Mouse (Mus musculus): Measurements from ENCODE around the gene Coro6. TPM values are rescaled to one million over a fixed set of nuclear protein-coding genes. Genes with fewer than 3 reads are reported as not detected.
A peak's percentile ranks its signal among the peaks of the same experiment; 100 is the strongest.

Coro6 gene
- polyA plus RNA-seq, 1 experiment from 2014 or later, result 35.3 TPM

- Histone ChIP-seq H3K27me3 (ENCODE audit: control insufficient read depth, insufficient read depth, low read length) (no peaks in the 10 kb centered on the region), H3K36me3 (ENCODE audit: control insufficient read depth, insufficient read depth, low read length) (peaks cover 40% of the 10 kb centered on the region), H3K4me1 (ENCODE audit: control insufficient read depth, insufficient read depth, low read length) (peaks cover 13% of the 10 kb centered on the region), H3K9me3 (replicated peaks; ENCODE audit: control insufficient read depth, low read length) (no peaks in the 10 kb centered on the region), H3K27ac (ENCODE audit: low read depth, low read length) (no peak overlapping the region), H3K9ac (ENCODE audit: low read depth, low read length) (no peak overlapping the region), H3K4me2 (no peak overlapping the region), H3K4me3 (ENCODE audit: low read depth, low read length) (no peak overlapping the region)
- 82% methylated on average over 6 of the region's 6 CpGs for WGBS (ENCODE audit: insufficient replicate concordance)
- ATAC-seq (replicated peaks; ENCODE audit: insufficient number of reproducible peaks, low FRiP score, low TSS enrichment), result no peak
Observed at GRCm38 (mm10) chr11:77506941-77507340, 44.7 kb downstream of the Coro6 start.

DNA sequence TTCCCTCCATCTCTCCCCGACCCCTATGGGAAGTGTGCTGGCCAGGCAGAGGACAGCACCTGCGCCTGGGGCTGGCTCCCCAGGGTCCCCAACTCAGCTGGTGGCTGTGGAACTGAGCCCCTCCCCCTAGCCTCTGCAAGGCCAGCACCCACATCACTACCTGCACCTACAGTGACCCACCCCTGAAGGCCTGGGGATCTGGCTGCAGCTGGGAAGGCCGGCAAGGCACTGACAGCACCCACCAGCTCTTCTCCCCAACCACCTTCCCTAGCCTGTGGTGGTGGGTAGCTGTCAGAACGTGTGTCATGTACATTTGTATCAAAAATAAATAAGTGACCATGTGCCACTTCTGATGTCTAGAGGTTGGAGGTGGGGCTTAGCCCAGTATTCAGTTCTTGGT is 45.2 kb downstream of the Coro6 start:
- H3K4me2 ChIP-seq, result peak overlapping the region; percentile 80
- H3K9me3 ChIP-seq (replicated peaks; ENCODE audit: control insufficient read depth, low read length), result no peaks in the 10 kb centered on the region
- peak overlapping the region; percentile 49; the same call in 1 of the 2 replicates for H3K9ac ChIP-seq (ENCODE audit: low read depth, low read length)
- no peaks in the 10 kb centered on the region for H3K27me3 ChIP-seq (ENCODE audit: control insufficient read depth, insufficient read depth, low read length)
- 76% methylated on average over 4 of the region's 4 CpGs for WGBS (ENCODE audit: insufficient replicate concordance)
- ATAC-seq (replicated peaks; ENCODE audit: insufficient number of reproducible peaks, low FRiP score, low TSS enrichment), result no peak
- peaks cover 16% of the 10 kb centered on the region for H3K4me1 ChIP-seq (ENCODE audit: control insufficient read depth, insufficient read depth, low read length)
- no peak overlapping the region for H3K4me3 ChIP-seq (ENCODE audit: low read depth, low read length)
- H3K36me3 ChIP-seq (ENCODE audit: control insufficient read depth, insufficient read depth, low read length), result peaks cover 37% of the 10 kb centered on the region
- H3K27ac ChIP-seq (ENCODE audit: low read depth, low read length), result no peak overlapping the region

DNA sequence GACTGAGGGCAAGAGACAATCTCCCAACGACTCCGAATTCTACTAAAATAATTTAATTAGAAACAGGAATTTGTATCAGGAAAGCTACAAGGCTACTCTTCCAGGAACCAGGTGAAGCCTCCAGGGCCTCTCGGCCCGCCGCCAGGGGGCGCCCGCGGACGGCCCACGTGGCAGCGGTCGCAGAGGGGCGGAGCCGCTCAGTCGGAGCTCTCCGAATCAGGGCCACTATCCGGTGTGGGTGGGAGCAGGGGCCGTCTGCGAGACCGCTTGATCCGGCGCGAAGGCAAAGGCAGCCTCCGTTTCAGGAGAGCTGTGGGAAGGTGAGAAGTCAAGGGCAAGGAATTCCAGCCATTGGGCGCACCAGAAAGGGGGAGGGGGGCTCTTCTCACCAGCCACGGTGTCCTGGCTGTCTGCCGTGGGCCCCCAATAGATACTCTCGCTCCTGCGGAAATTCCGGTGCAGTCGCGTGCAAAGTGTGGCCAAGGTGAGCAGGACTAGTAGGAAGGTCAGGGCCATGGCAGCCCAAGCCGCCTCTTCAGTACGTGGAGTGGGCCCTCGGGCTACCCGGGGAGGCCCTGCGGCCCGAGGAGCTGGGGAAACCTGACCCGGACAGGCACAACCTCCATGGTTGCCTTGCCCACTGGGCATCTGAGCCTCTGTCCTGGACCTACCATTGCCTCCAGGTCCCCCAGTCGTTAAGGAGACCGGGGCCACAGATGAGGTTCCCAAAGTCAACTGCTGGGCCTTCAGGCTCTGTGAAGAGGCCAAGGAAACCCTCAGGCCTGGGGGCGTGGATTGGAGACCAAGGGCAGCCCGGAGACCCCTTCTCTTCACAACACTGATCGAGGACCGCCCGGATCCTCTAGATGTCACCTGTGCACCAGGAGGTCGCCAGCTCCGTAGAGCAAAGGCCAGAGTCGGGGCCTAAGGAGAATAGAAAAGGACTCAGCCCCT is 46.1 kb downstream of the Coro6 start:
- 16% methylated on average over 49 of the region's 49 CpGs for WGBS (ENCODE audit: insufficient replicate concordance)
- H3K4me3 ChIP-seq (ENCODE audit: low read depth, low read length), result peak overlapping the region; percentile 28
- peaks cover 28% of the 10 kb centered on the region for H3K36me3 ChIP-seq (ENCODE audit: control insufficient read depth, insufficient read depth, low read length)
- H3K27ac ChIP-seq (ENCODE audit: low read depth, low read length), result peak overlapping the region; percentile 46; the same call in 1 of the 2 replicates
- H3K9me3 ChIP-seq (replicated peaks; ENCODE audit: control insufficient read depth, low read length), result no peaks in the 10 kb centered on the region
- ATAC-seq (replicated peaks; ENCODE audit: insufficient number of reproducible peaks, low FRiP score, low TSS enrichment), result peak; percentile 47
- H3K4me1 ChIP-seq (ENCODE audit: control insufficient read depth, insufficient read depth, low read length), result peaks cover 17% of the 10 kb centered on the region
- peak overlapping the region; percentile 74 for H3K9ac ChIP-seq (ENCODE audit: low read depth, low read length)
- peak overlapping the region; percentile 80 for H3K4me2 ChIP-seq
- H3K27me3 ChIP-seq (ENCODE audit: control insufficient read depth, insufficient read depth, low read length), result no peaks in the 10 kb centered on the region

- Histone ChIP-seq H3K4me3 (ENCODE audit: low read depth, low read length) (no peak overlapping the region), H3K9me3 (replicated peaks; ENCODE audit: control insufficient read depth, low read length) (no peaks in the 10 kb centered on the region), H3K4me2 (no peak overlapping the region), H3K36me3 (ENCODE audit: control insufficient read depth, insufficient read depth, low read length) (peaks cover 14% of the 10 kb centered on the region), H3K4me1 (ENCODE audit: control insufficient read depth, insufficient read depth, low read length) (peaks cover 42% of the 10 kb centered on the region), H3K9ac (ENCODE audit: low read depth, low read length) (no peak overlapping the region), H3K27me3 (ENCODE audit: control insufficient read depth, insufficient read depth, low read length) (peaks cover 10% of the 10 kb centered on the region), H3K27ac (ENCODE audit: low read depth, low read length) (no peak overlapping the region)
- ATAC-seq (replicated peaks; ENCODE audit: insufficient number of reproducible peaks, low FRiP score, low TSS enrichment), result no peak
- WGBS (ENCODE audit: insufficient replicate concordance), result 83% methylated on average over 5 of the region's 5 CpGs
Observed at GRCm38 (mm10) chr11:77511336-77511735, 49.1 kb downstream of the Coro6 start.

DNA sequence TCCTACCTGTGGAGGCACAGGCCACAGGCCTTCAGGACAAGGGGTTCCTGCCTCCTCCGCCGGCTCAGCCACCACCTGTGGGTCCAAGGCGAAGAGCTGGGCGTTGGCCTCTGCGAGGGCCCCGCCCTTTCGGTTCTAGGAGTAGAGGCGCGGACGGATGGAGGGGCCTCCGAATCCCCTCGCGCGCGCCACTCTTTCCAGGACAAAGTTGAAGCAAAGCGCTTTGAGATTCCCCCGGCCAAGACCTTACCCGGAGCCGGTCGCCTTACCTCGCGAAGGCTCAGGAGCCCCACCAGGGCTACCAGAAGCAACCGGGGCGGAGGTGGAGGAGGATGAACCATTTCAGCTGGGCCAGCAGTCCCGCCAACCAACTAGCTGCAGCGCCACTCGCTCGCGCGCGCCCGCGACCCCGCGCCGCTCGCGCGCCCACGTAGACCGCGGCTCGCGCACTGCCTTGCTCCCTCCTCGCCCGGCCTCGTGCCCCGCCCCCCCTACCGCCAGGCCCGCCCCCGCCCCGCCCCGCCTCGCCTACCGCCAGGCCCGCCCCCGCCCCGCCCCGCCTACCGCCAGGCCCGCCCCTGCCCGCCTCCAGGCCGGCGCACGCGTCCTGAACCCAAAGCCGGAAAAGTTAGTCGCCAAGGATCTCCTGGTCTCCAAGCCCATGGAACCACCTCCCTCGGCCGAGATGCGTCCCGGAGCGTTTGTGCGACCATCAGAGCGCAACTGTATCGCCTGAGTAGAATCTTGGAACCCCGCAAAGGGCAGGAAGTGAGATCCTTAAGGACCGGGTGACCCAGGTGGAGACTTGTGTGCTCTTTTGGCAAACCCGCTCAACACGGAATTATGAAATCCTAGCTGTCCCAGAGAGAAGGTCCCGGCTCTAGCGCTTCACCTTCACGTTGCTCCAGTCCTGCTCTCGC is 50.9 kb downstream of the Coro6 start:
- peaks cover 21% of the 10 kb centered on the region for H3K27me3 ChIP-seq (ENCODE audit: control insufficient read depth, insufficient read depth, low read length)

DNA sequence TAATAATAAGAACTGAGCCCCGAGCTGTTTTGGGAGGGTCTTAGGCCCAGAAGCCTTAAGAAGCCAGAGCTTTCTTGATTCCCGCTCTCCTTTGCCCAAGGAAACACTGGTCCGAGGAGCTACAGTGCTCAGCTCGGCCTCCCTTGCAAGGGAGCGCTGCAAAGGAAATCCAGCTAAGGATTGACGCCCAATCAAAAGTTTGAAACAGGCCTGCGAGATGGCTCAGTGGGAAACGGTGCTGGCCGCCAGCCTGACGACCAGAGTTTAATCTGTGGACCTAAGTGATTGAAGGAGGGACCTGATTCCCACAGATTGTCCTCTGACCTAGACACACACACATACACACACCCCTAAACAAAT is 51.6 kb downstream of the Coro6 start:
- peaks cover 33% of the 10 kb centered on the region for H3K4me1 ChIP-seq (ENCODE audit: control insufficient read depth, insufficient read depth, low read length)
- H3K4me3 ChIP-seq (ENCODE audit: low read depth, low read length), result peak overlapping the region; percentile 73
- peak overlapping the region; percentile 98 for H3K4me2 ChIP-seq
- peaks cover 21% of the 10 kb centered on the region for H3K27me3 ChIP-seq (ENCODE audit: control insufficient read depth, insufficient read depth, low read length)
- 0 out of 2 replicates have a peak, but pooled peaks cover 2% of the 10 kb centered on the region for H3K36me3 ChIP-seq (ENCODE audit: control insufficient read depth, insufficient read depth, low read length)
- no peak for ATAC-seq (replicated peaks; ENCODE audit: insufficient number of reproducible peaks, low FRiP score, low TSS enrichment)
- H3K27ac ChIP-seq (ENCODE audit: low read depth, low read length), result peak overlapping the region; percentile 13
- peak overlapping the region; percentile 72 for H3K9ac ChIP-seq (ENCODE audit: low read depth, low read length)
- no peaks in the 10 kb centered on the region for H3K9me3 ChIP-seq (replicated peaks; ENCODE audit: control insufficient read depth, low read length)
- WGBS (ENCODE audit: insufficient replicate concordance), result 7% methylated on average over 10 of the region's 10 CpGs

More for the DNA sequence above, 50.9 kb downstream of the Coro6 start:
- H3K36me3 ChIP-seq (ENCODE audit: control insufficient read depth, insufficient read depth, low read length), result 0 out of 2 replicates have a peak, but pooled peaks cover 2% of the 10 kb centered on the region
- H3K9me3 ChIP-seq (replicated peaks; ENCODE audit: control insufficient read depth, low read length), result no peaks in the 10 kb centered on the region
- peak overlapping the region; percentile 85 for H3K9ac ChIP-seq (ENCODE audit: low read depth, low read length)
- peak; percentile 76 for ATAC-seq (replicated peaks; ENCODE audit: insufficient number of reproducible peaks, low FRiP score, low TSS enrichment)
- H3K4me2 ChIP-seq, result peak overlapping the region; percentile 98
- under 1% methylated on average over 71 of the region's 84 CpGs for WGBS (ENCODE audit: insufficient replicate concordance)
- H3K27ac ChIP-seq (ENCODE audit: low read depth, low read length), result peak overlapping the region; percentile 75
- H3K4me1 ChIP-seq (ENCODE audit: control insufficient read depth, insufficient read depth, low read length), result peaks cover 39% of the 10 kb centered on the region
- peak overlapping the region; percentile 73 for H3K4me3 ChIP-seq (ENCODE audit: low read depth, low read length)

- Histone ChIP-seq H3K9ac (ENCODE audit: low read depth, low read length) (peak overlapping the region; percentile 72), H3K4me1 (ENCODE audit: control insufficient read depth, insufficient read depth, low read length) (peaks cover 30% of the 10 kb centered on the region), H3K9me3 (replicated peaks; ENCODE audit: control insufficient read depth, low read length) (no peaks in the 10 kb centered on the region), H3K27me3 (ENCODE audit: control insufficient read depth, insufficient read depth, low read length) (peaks cover 21% of the 10 kb centered on the region), H3K4me2 (peak overlapping the region; percentile 98), H3K27ac (ENCODE audit: low read depth, low read length) (peak overlapping the region; percentile 59), H3K4me3 (ENCODE audit: low read depth, low read length) (peak overlapping the region; percentile 73), H3K36me3 (ENCODE audit: control insufficient read depth, insufficient read depth, low read length) (no peaks in the 10 kb centered on the region)
- WGBS (ENCODE audit: insufficient replicate concordance), result 3% methylated on average over 19 of the region's 19 CpGs
- 0 out of 2 replicates have a peak, but pooled peaks have one; percentile 39 for ATAC-seq (replicated peaks; ENCODE audit: insufficient number of reproducible peaks, low FRiP score, low TSS enrichment)
Observed at GRCm38 (mm10) chr11:77514281-77514831, 52.1 kb downstream of the Coro6 start.

Data from heart, embryonic 11.5 days (tissue).